7 mouse cellular contexts compared by ENCODE assay signal in genomic region chr11:5761820-5762632, GRCm38 (mm10). TPM values are rescaled to one million over a fixed set of nuclear protein-coding genes. Genes with fewer than 3 reads are reported as not detected.
DNase-seq lines count a peak whose midpoint lies in the region; ATAC-seq lines count a peak whose summit lies in the region.

Gene Urgcp, minus strand, starts transcription at chr11:5762376.

- ATAC-seq in embryonic facial prominence, embryonic 12.5 days (ENCODE audit: insufficient number of reproducible peaks, insufficient read depth, low FRiP score, low TSS enrichment), result peak; percentile 98
- ATAC-seq in limb, embryonic 11.5 days (ENCODE audit: insufficient number of reproducible peaks, low FRiP score, low TSS enrichment, low read depth), result peak; percentile 99
- peak; percentile 97 for ATAC-seq in midbrain, embryonic 14.5 days (ENCODE audit: low FRiP score, low TSS enrichment)

- DNase-seq in adrenal gland, postnatal 25 days, result peak; percentile 96
- peak; percentile 100 for DNase-seq in heart, adult 11 months
- peak; percentile 96 for DNase-seq in kidney, adult 18-20 months
- peak; percentile 99 for DNase-seq in limb, embryonic 11.5 days (ENCODE audit: low spot score)
- peak; percentile 97 for DNase-seq in midbrain, embryonic 14.5 days
- peak; percentile 92 to 95 for DNase-seq in spleen, adult 18-20 months

- under 1% methylated on average over 68 of the region's 68 CpGs for WGBS in embryonic facial prominence, embryonic 12.5 days
- WGBS in limb, embryonic 11.5 days, result under 1% methylated on average over 68 of the region's 68 CpGs
- under 1% methylated on average over 68 of the region's 68 CpGs for WGBS in midbrain, embryonic 14.5 days

- H3K4me1 ChIP-seq in embryonic facial prominence, embryonic 12.5 days, result peaks cover 7% of the 10 kb centered on the region; the same call in 1 of the 2 replicates
- H3K4me1 ChIP-seq in limb, embryonic 11.5 days (ENCODE audit: control insufficient read depth, insufficient read depth, low read length), result no peaks in the 10 kb centered on the region
- peaks cover 13% of the 10 kb centered on the region; the same call in 1 of the 2 replicates for H3K4me1 ChIP-seq in midbrain, embryonic 14.5 days (ENCODE audit: control insufficient read depth, insufficient read depth, low read length)

- H3K9ac ChIP-seq in embryonic facial prominence, embryonic 12.5 days, result peak within 1 kb of the TSS; percentile 82
- peak within 1 kb of the TSS; percentile 61 for H3K9ac ChIP-seq in limb, embryonic 11.5 days (ENCODE audit: low read length)
- H3K9ac ChIP-seq in midbrain, embryonic 14.5 days (replicated peaks; ENCODE audit: low read length), result peak within 1 kb of the TSS; percentile 76

- H3K27ac ChIP-seq in embryonic facial prominence, embryonic 12.5 days, result peak within 1 kb of the TSS; percentile 90
- peak within 1 kb of the TSS; percentile 90 for H3K27ac ChIP-seq in limb, embryonic 11.5 days (replicated peaks; ENCODE audit: low read depth, low read length)
- H3K27ac ChIP-seq in midbrain, embryonic 14.5 days (replicated peaks; ENCODE audit: low read depth, low read length), result peak within 1 kb of the TSS; percentile 95

- H3K36me3 ChIP-seq in embryonic facial prominence, embryonic 12.5 days, result 0 out of 2 replicates have a peak, but pooled peaks cover 6% of the 10 kb centered on the region
- H3K36me3 ChIP-seq in limb, embryonic 11.5 days (ENCODE audit: control insufficient read depth, insufficient read depth, low read length), result no peaks in the 10 kb centered on the region
- H3K36me3 ChIP-seq in midbrain, embryonic 14.5 days (ENCODE audit: control insufficient read depth, insufficient read depth, low read length), result no peaks in the 10 kb centered on the region

- peak within 1 kb of the TSS; percentile 70 for H3K4me3 ChIP-seq in embryonic facial prominence, embryonic 12.5 days
- H3K4me3 ChIP-seq in limb, embryonic 11.5 days (ENCODE audit: low read depth, low read length), result peak within 1 kb of the TSS; percentile 67
- peak within 1 kb of the TSS; percentile 69 for H3K4me3 ChIP-seq in midbrain, embryonic 14.5 days (replicated peaks; ENCODE audit: low read depth, low read length)

- H3K27me3 ChIP-seq in embryonic facial prominence, embryonic 12.5 days, result no peaks in the 10 kb centered on the region
- no peaks in the 10 kb centered on the region for H3K27me3 ChIP-seq in limb, embryonic 11.5 days (ENCODE audit: control insufficient read depth, insufficient read depth, low read length)
- no peaks in the 10 kb centered on the region for H3K27me3 ChIP-seq in midbrain, embryonic 14.5 days (ENCODE audit: control insufficient read depth, insufficient read depth, low read length)

- peak within 1 kb of the TSS; percentile 66 for H3K4me2 ChIP-seq in embryonic facial prominence, embryonic 12.5 days (replicated peaks)
- H3K4me2 ChIP-seq in limb, embryonic 11.5 days (ENCODE audit: low read depth, severe bottlenecking), result peak within 1 kb of the TSS; percentile 76
- peak within 1 kb of the TSS; percentile 73 for H3K4me2 ChIP-seq in midbrain, embryonic 14.5 days (ENCODE audit: low read length)

- H3K9me3 ChIP-seq in embryonic facial prominence, embryonic 12.5 days, result no peaks in the 10 kb centered on the region
- H3K9me3 ChIP-seq in limb, embryonic 11.5 days (ENCODE audit: control insufficient read depth, low read length), result no peaks in the 10 kb centered on the region
- no peaks in the 10 kb centered on the region for H3K9me3 ChIP-seq in midbrain, embryonic 14.5 days (ENCODE audit: control insufficient read depth, low read length)

RNA-seq across cellular contexts. Expression of gene Urgcp, which starts in this region (rescaled TPM):
- 33.8 and 58.8 TPM in 2 replicates for total RNA-seq in adrenal gland, postnatal 25 days (2021)
- polyA plus RNA-seq in embryonic facial prominence, embryonic 12.5 days (2016; fragmentation: Nextera tagmentation; extraction: Ambion mirVana), result 27.4 and 28.6 TPM in 2 replicates
- 10.2 and 12.8 TPM in 2 replicates for polyA plus RNA-seq in limb, embryonic 11.5 days (2014; fragmentation: Nextera tagmentation; extraction: Ambion mirVana)
- polyA plus RNA-seq in midbrain, embryonic 14.5 days (2014; fragmentation: Nextera tagmentation; extraction: Ambion mirVana), result 21.5 and 23.9 TPM in 2 replicates

Comparison
In these comparisons a context has a peak if more than half of its experiments do, and no peak if none do; other contexts are left out.
1. Peak in every context shown above with its lines: DNase-seq, ATAC-seq, H3K4me3 ChIP-seq and H3K27ac ChIP-seq.